Mouse (Mus musculus): ENCODE data around the gene Prr9. TPM values are rescaled to one million over a fixed set of nuclear protein-coding genes. Genes with fewer than 3 reads are reported as not detected.
A peak's percentile ranks its signal among the peaks of the same experiment; 100 is the strongest.

Prr9 gene
- polyA plus RNA-seq, 1 experiment: not detected

DNA sequence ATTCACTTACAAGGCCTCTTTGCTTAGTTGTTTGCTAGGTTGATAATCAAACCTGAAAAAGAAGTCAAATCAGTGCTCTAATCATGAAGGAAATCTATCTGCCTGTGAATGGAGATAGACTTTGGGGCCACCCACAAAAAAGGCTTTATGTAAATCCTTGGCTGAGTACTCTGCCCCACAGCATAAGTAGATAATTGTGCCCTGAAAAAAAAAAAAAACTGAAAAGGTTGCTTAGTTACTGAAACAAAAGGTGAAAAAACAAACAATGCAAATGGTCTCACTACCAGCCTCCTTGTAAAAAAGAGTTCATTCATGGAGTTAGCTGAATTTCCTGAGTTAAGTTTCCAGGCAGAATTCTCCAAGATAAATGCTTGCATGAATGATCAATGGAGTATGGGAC is 13.0 kb downstream of the Prr9 start:
- Histone ChIP-seq H3K4me1 (ENCODE audit: control insufficient read depth, insufficient read depth, low read length) (no peaks in the 10 kb centered on the region), H3K4me3 (replicated peaks; ENCODE audit: extremely low read depth, low read depth, low read length) (no peak overlapping the region)
- no peak for TF ChIP-seq CTCF (IDR thresholded peaks at IDR 0.05; ENCODE audit: insufficient read depth, low read length)
- TF ChIP-seq POLR2A (IDR thresholded peaks at IDR 0.05; ENCODE audit: borderline replicate concordance, extremely low read depth, low read depth, low read length): no peak
- no peak for DNase-seq

DNA sequence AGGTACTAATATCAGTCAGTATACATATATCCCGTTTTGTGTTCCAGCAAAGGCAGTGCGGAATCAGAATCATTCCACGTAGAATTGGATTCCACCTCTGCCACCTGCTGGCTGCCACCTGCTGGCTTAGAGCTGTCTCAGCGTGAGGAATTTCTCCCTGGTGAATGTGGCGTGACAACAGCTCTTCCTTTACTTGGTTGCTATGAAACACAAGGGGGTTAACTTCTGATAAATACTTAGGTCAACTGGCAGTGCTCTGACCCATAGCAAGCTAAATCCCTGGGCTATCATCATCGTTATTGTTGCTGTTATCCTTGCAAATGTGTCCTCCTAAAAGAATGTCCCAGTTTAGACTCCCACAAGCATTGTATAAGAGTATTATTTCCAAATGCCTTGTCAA is 17.2 kb downstream of the Prr9 start:
- TF ChIP-seq POLR2A (IDR thresholded peaks at IDR 0.05; ENCODE audit: borderline replicate concordance, extremely low read depth, low read depth, low read length): no peak
- peak; percentile 55 for TF ChIP-seq CTCF (IDR thresholded peaks at IDR 0.05; ENCODE audit: insufficient read depth, low read length)
- H3K4me3 ChIP-seq (replicated peaks; ENCODE audit: extremely low read depth, low read depth, low read length): no peak overlapping the region
- H3K4me1 ChIP-seq (ENCODE audit: control insufficient read depth, insufficient read depth, low read length): no peaks in the 10 kb centered on the region
- DNase-seq: peak; percentile 8
- 11% methylated on average over 6 of the region's 6 CpGs for WGBS

DNA sequence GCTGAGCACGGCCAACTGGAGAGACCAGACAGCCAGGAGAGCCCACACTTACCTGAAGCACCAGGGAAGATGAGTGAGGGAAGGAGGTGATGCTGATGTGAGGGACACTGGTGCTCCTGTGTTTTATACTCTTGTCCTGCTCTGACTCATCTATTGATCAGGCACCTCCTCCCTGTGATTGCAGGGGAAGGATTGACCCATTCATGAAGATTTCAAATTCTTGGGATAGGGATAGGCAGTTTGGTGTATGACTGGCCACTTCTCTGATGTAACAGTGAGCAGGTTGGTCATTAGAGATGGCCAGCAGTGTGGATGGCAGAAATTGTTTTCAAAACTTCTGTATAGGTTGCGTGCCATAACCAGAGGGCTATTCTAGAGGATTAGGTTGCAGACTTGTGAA is 40.7 kb downstream of the Prr9 start, which contains the start of gene Lor:
Gene Lor, minus strand, starts transcription at position 101 of the 400 bp plus-strand sequence.
- no peak for TF ChIP-seq POLR2A (IDR thresholded peaks at IDR 0.05; ENCODE audit: borderline replicate concordance, extremely low read depth, low read depth, low read length)
- no peak for TF ChIP-seq CTCF (IDR thresholded peaks at IDR 0.05; ENCODE audit: insufficient read depth, low read length)
- DNase-seq: no peak
- Histone ChIP-seq H3K4me1 (ENCODE audit: control insufficient read depth, insufficient read depth, low read length) (no peaks in the 10 kb centered on the region), H3K4me3 (replicated peaks; ENCODE audit: extremely low read depth, low read depth, low read length) (no peak within 1 kb of the TSS)
- 80% methylated on average over 2 of the region's 2 CpGs for WGBS

DNA sequence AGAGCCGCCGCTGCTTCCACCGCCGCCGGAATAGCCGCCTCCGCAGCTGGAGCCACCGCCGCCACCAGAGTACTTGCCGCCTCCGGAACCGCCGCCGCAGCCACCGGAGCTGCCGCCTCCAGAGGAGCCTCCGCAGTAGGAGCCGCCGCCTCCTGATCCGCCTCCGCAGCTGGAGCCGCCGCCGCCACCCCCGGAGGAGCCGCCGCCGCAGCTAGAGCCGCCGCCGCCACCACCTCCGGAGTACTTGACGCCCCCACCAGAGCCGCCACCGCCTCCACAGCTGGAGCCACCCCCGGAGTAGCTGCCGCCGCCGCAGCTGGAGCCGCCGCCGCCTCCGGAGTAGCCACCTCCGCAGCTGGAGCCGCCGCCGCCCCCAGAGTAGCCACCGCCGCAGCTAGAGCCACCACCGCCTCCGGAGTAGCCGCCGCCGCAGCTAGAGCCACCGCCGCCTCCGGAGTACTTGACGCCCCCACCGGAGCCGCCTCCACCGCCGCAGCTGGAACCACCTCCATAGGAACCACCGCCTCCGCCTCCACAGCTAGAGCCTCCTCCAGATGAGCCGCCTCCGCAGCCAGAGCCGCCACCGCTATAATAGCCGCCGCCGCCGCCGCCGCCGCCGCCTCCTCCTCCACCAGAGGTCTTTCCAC is 42.3 kb downstream of the Prr9 start:
- under 1% methylated on average over 74 of the region's 76 CpGs for WGBS
- Histone ChIP-seq H3K4me3 (replicated peaks; ENCODE audit: extremely low read depth, low read depth, low read length) (peak overlapping the region; percentile 49), H3K4me1 (ENCODE audit: control insufficient read depth, insufficient read depth, low read length) (no peaks in the 10 kb centered on the region)
- no peak for DNase-seq
- TF ChIP-seq CTCF (IDR thresholded peaks at IDR 0.05; ENCODE audit: insufficient read depth, low read length): no peak
- no peak for TF ChIP-seq POLR2A (IDR thresholded peaks at IDR 0.05; ENCODE audit: borderline replicate concordance, extremely low read depth, low read depth, low read length)

DNA sequence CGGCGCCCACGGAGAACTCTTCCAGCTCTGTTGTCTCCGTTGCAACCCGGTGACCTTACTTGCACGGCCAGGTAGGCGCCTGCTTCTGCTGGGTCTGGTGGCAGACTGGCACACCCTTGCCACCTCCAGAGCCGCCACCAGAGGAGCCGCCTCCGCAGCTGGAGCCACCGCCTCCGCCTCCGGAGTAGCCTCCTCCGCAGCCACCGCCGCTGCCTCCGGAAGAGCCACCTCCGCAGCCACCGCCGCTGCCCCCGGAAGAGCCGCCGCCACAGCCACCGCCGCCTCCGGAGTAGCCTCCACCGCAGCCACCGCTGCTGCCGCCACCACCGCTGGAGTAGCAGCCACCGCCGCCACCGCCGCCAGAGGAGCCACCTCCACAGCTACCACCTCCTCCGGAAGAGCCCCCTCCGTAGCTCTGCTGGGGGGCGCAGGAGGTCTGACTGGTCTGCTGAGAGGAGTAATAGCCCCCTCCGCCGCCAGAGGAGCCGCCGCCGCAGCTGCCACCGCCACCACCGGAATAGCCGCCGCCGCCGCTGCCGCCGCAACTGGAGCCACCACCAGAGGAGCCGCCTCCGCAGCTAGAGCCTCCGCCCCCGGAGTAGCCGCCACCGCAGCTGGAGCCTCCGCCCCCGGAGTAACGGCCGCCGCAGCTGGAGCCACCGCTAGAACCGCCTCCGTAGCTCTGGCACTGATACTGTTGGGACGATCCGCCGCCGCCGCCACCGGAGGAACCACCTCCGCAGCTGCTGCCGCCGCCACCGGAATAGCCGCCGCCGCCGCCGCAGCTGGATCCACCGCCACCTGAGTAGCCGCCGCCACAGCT is 43.1 kb downstream of the Prr9 start:
- under 1% methylated on average over 79 of the region's 82 CpGs for WGBS
- H3K4me1 ChIP-seq (ENCODE audit: control insufficient read depth, insufficient read depth, low read length): no peaks in the 10 kb centered on the region
- peak overlapping the region; percentile 65 for H3K4me3 ChIP-seq (replicated peaks; ENCODE audit: extremely low read depth, low read depth, low read length)
- DNase-seq: peak; percentile 62
- TF ChIP-seq POLR2A (IDR thresholded peaks at IDR 0.05; ENCODE audit: borderline replicate concordance, extremely low read depth, low read depth, low read length): no peak
- no peak for TF ChIP-seq CTCF (IDR thresholded peaks at IDR 0.05; ENCODE audit: insufficient read depth, low read length)

Other genes starting within 250 kb of the Prr9 start
- 1.8 TPM in 1 of 2 replicates, not detected in the other for gene Pglyrp3, start 109.4 kb downstream of the Prr9 start, polyA plus RNA-seq (2012; rRNA removed)
- 0.16 and 233 TPM in 2 replicates for gene Lor, start 40.8 kb downstream of the Prr9 start, polyA plus RNA-seq (2012; rRNA removed)
- gene Lelp1, start 18.8 kb upstream of the Prr9 start, polyA plus RNA-seq (2012; rRNA removed): 0.14 TPM in 1 of 2 replicates, not detected in the other
- 0.40 and 0.89 TPM in 2 replicates for gene Sprr2a1, start 91.9 kb upstream of the Prr9 start, polyA plus RNA-seq (2012; rRNA removed)
- gene Sprr2a2, start 92.0 kb upstream of the Prr9 start, polyA plus RNA-seq (2012; rRNA removed): 131 and 507 TPM in 2 replicates
- gene Sprr2a3, start 161.5 kb upstream of the Prr9 start, polyA plus RNA-seq (2012; rRNA removed): 2.4 and 3.5 TPM in 2 replicates
- not detected in 2 replicates for gene Sprr2b, start 192.7 kb upstream of the Prr9 start, polyA plus RNA-seq (2012; rRNA removed)
- 0.20 TPM in 1 of 2 replicates, not detected in the other for gene Sprr2d, start 215.2 kb upstream of the Prr9 start, polyA plus RNA-seq (2012; rRNA removed)
- gene Sprr2e, start 228.2 kb upstream of the Prr9 start, polyA plus RNA-seq (2012; rRNA removed): not detected in 2 replicates
- gene Sprr2f, start 241.2 kb upstream of the Prr9 start, polyA plus RNA-seq (2012; rRNA removed): not detected in 2 replicates

All from lung, adult 2 months (tissue).